Mouse (Mus musculus) embryonic facial prominence, embryonic 14.5 days (tissue): ENCODE measurements around the gene Slc25a51. TPM values are rescaled to one million over a fixed set of nuclear protein-coding genes. Genes with fewer than 3 reads are reported as not detected.

Experiments used
- ATAC-seq: fragments of 200-750 bp; cut with Nextera tagmentation; 2 replicates; pipeline ENCODE4 v1.8.0; 2017; ENCODE audit warnings: low read depth, moderate number of reproducible peaks, moderate TSS enrichment
- DNase-seq: peaks from one replicate; pipeline ENCODE4 v3.0.0-alpha.2; 2015; ENCODE audit warnings: low spot score
- H3K27ac ChIP-seq: fragments of 300-500 bp; sonication (generic); replicated peaks from 2 replicates; pipeline ENCODE4 v1.5.1; 2014; ENCODE audit warnings: low read depth, mild to moderate bottlenecking, low read length, moderate library complexity
- H3K27me3 ChIP-seq: fragments of 300-500 bp; sonication (generic); replicated peaks from 2 replicates; pipeline ENCODE4 v1.6.1; 2014; ENCODE audit warnings: low read length; ENCODE audit not compliant: control insufficient read depth, insufficient read depth
- H3K36me3 ChIP-seq: fragments of 300-500 bp; sonication (generic); 2 replicates; pipeline ENCODE4 v1.6.1; 2014; ENCODE audit warnings: low read length, mixed read lengths; ENCODE audit not compliant: control insufficient read depth, insufficient read depth
- H3K4me1 ChIP-seq: fragments of 300-500 bp; sonication (generic); 2 replicates; pipeline ENCODE4 v1.6.1; 2014; ENCODE audit warnings: antibody characterized with exemption, low read length; ENCODE audit not compliant: control insufficient read depth, insufficient read depth
- H3K4me2 ChIP-seq: fragments of 300-500 bp; sonication (generic); 2 replicates; pipeline ENCODE4 v1.6.1; 2014; ENCODE audit warnings: low read depth, mild to moderate bottlenecking, low read length, moderate library complexity, mixed read lengths
- H3K4me3 ChIP-seq: fragments of 300-500 bp; sonication (generic); 2 replicates; pipeline ENCODE4 v1.5.1; 2014; ENCODE audit warnings: low read depth, mild to moderate bottlenecking, low read length
- H3K9ac ChIP-seq: fragments of 300-500 bp; sonication (generic); 2 replicates; pipeline ENCODE4 v1.6.1; 2014; ENCODE audit warnings: low read depth, mild to moderate bottlenecking, low read length, moderate library complexity, mixed read lengths
- H3K9me3 ChIP-seq: fragments of 300-500 bp; sonication (generic); 2 replicates; pipeline ENCODE4 v1.6.1; 2016; ENCODE audit warnings: low read length; ENCODE audit not compliant: control insufficient read depth
- WGBS: fragments of 180-500 bp; shearing (Covaris S2); extraction: QIAGEN DNeasy Blood & Tissue Kit; methylation state at CpG from one replicate; pipeline ENCODE4 v1.1.7; 2014; 5-methylcytosine and 5-hydroxymethylcytosine counted together
- polyA plus RNA-seq: library from polyadenylated mRNA; unstranded; fragments of >200 nt; fragmentation: Nextera tagmentation; extraction: Ambion mirVana; gene quantifications from 2 replicates; pipeline ENCODE4 v1.2.1, GENCODE M21; 2014

The Slc25a51 gene
- polyA plus RNA-seq, 1 experiment from 2014 or later: 47.8 TPM

DNA sequence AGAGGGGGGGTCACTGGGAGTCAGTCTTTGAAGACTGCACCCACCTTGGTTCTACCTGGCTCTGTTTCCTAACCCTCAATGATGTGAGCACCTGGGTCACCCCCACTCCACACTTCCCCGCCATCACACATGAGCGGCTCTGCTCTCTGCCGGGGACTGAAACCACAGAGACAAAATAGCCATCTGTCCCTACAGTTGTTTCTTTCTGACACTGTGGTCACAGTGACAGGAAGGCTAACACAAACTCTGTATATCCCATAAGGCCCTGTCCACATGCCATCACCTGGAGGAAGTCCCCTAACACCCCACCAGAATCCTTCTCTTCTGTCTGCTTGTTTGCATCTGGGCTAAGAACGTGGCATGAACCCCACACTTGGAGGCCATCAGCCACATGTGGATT lies 26.1 kb upstream of the Slc25a51 start:
- H3K4me3 ChIP-seq: no peak overlapping the region
- H3K4me1 ChIP-seq: peaks cover 35% of the 10 kb centered on the region
- H3K4me2 ChIP-seq: no peak overlapping the region
- no peak overlapping the region for H3K9ac ChIP-seq
- ATAC-seq (no peak), DNase-seq (no peak)
- WGBS: 68% methylated on average over 4 of the region's 4 CpGs
- no peaks in the 10 kb centered on the region for H3K27me3 ChIP-seq
- H3K9me3 ChIP-seq: no peaks in the 10 kb centered on the region
- H3K27ac ChIP-seq: no peak overlapping the region
- no peaks in the 10 kb centered on the region; the same call in 1 of the 2 replicates for H3K36me3 ChIP-seq

DNA sequence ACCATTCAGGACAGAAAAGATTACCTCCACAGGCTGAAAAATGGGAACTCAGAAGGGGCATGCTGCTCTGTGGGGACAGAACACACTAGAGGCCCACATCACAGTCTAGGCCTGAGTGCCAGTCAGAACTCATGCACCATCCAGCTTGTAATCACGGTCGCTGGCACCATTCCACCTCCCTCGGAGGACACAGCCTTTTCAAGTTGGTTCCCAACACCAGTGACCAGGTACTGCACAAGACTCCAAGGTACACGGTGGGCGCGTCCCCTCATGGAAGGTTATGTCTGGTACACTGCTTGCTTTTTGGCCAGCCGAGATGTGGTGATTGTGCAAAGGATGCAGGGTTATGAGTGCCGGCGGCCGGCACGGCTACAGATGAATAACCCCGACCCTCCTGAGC lies 25.5 kb upstream of the Slc25a51 start:
- Histone ChIP-seq H3K27ac (no peak overlapping the region), H3K4me3 (no peak overlapping the region), H3K9ac (no peak overlapping the region), H3K27me3 (no peaks in the 10 kb centered on the region), H3K4me1 (peaks cover 35% of the 10 kb centered on the region), H3K4me2 (no peak overlapping the region), H3K36me3 (no peaks in the 10 kb centered on the region; the same call in 1 of the 2 replicates), H3K9me3 (no peaks in the 10 kb centered on the region)
- DNase-seq: no peak
- no peak for ATAC-seq
- WGBS: 65% methylated on average over 12 of the region's 12 CpGs

DNA sequence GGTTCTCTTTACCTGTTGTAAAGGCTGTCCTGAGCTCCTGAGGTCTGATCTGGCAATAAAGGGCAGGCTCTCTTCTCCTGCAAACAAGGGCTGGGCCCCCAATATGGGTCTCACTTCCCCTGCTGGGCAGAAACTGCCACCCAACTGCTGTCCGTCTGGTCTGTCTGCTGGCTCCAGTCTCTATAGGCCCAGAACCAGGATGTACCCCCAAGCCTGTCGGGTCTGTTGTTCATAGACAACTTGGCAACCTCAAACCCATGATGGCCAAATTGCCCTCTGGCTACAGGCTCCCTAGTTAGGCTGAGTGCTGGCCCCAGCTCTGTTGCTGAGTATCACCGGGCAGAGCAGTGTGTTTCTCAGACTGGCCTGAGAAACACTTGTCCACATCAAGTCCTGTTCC lies 23.2 kb upstream of the Slc25a51 start:
- H3K4me1 ChIP-seq: peaks cover 30% of the 10 kb centered on the region

DNA sequence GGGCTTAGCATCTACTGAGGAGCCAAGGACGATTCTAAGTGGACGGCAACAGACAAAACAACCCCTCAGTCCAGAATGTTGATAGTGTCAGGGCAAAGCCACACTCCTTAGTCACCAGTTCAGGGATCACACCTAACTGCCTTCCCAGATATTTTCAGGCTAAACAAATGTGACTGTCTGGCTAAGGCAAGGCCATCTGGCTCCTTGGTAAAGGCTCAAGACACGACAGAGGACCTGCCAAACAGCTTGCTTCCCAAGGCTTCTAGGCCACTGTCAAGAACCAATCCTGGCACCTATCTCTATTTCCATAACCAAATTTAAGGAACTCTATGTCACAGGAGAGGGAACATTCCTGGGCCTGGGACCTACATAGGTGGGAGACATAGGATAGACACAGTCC lies 22.8 kb upstream of the Slc25a51 start:
- DNase-seq (no peak), ATAC-seq (no peak)
- H3K4me1 ChIP-seq: peaks cover 25% of the 10 kb centered on the region
- H3K36me3 ChIP-seq: no peaks in the 10 kb centered on the region; the same call in 1 of the 2 replicates
- H3K4me2 ChIP-seq: no peak overlapping the region
- H3K27ac ChIP-seq: no peak overlapping the region
- no peaks in the 10 kb centered on the region for H3K27me3 ChIP-seq
- H3K9ac ChIP-seq: no peak overlapping the region
- WGBS: 80% methylated on average over 3 of the region's 3 CpGs
- no peak overlapping the region for H3K4me3 ChIP-seq
- H3K9me3 ChIP-seq: no peaks in the 10 kb centered on the region

More for the DNA sequence above, 23.2 kb upstream of the Slc25a51 start:
- Histone ChIP-seq H3K4me3 (no peak overlapping the region), H3K27me3 (no peaks in the 10 kb centered on the region), H3K9ac (no peak overlapping the region), H3K9me3 (no peaks in the 10 kb centered on the region), H3K27ac (no peak overlapping the region), H3K36me3 (no peaks in the 10 kb centered on the region; the same call in 1 of the 2 replicates), H3K4me2 (no peak overlapping the region)
- ATAC-seq (no peak), DNase-seq (no peak)
- 67% methylated on average over 3 of the region's 3 CpGs for WGBS

DNA sequence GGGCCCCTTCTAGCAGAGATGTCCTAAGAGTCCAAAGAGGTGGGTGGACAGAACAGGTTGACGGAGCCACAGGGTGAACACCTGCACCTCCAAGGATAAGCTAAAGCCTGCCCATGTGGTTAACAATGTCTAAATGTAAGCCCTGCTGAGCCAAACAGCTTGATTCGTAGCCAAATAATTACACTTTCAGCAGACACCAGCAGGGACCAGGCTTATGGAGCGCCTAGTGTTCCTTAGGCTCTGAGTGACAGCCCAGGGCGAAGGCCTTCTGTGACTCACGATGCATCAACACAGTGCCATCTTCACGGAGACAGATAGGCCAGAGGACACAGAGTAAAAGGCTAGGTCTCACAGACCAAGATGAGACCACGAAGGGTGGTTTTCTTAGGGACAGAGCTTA lies 20.9 kb upstream of the Slc25a51 start:
- 79% methylated on average over 7 of the region's 7 CpGs for WGBS
- H3K27ac ChIP-seq: no peak overlapping the region
- no peaks in the 10 kb centered on the region for H3K9me3 ChIP-seq
- H3K36me3 ChIP-seq: no peaks in the 10 kb centered on the region; the same call in 1 of the 2 replicates
- DNase-seq (no peak), ATAC-seq (no peak)
- no peak overlapping the region for H3K4me3 ChIP-seq
- H3K4me2 ChIP-seq: no peak overlapping the region
- H3K4me1 ChIP-seq: peaks cover 8% of the 10 kb centered on the region
- no peaks in the 10 kb centered on the region for H3K27me3 ChIP-seq
- H3K9ac ChIP-seq: no peak overlapping the region

DNA sequence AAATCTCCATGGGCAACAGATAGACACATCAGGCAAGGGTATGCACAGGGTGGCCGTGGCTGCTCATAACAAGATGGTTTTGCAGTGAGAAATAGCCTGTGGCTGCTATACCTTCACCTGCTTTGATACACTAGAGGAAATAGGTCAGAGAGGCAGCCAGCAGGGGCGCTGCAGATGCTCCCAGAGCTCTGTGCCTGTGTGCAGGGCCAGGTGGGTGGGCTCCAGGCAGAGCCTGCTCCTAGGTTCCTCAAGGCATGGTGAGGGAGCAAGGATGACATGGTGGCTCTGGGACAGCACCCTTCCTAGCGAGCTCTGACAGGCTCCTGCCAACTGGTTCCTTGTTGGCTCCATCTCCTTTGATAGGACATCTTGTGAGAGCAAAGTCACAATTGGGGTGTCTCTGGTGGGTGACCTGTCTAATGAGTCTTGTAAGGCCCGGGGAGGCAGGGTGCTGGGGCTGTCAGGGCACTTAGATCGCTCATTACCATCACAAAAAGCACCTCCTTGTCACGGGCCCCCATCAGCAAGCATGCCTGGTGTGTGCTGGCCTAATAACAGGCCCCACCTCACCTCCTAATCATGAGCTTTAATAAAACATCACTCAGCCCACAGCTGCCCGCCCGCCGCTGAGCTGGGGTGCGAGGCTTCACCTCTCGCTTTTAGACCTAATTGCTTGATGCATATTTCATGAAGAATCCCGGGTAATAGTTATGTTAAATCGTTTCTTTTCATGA lies 18.3 kb upstream of the Slc25a51 start:
- H3K27ac ChIP-seq: no peak overlapping the region
- no peaks in the 10 kb centered on the region; the same call in 1 of the 2 replicates for H3K36me3 ChIP-seq
- H3K9ac ChIP-seq: no peak overlapping the region
- WGBS: 76% methylated on average over 13 of the region's 13 CpGs
- peaks cover 7% of the 10 kb centered on the region for H3K4me1 ChIP-seq
- no peak overlapping the region for H3K4me3 ChIP-seq
- no peaks in the 10 kb centered on the region for H3K27me3 ChIP-seq
- no peak overlapping the region for H3K4me2 ChIP-seq
- ATAC-seq: no peak
- no peak for DNase-seq
- H3K9me3 ChIP-seq: no peaks in the 10 kb centered on the region

DNA sequence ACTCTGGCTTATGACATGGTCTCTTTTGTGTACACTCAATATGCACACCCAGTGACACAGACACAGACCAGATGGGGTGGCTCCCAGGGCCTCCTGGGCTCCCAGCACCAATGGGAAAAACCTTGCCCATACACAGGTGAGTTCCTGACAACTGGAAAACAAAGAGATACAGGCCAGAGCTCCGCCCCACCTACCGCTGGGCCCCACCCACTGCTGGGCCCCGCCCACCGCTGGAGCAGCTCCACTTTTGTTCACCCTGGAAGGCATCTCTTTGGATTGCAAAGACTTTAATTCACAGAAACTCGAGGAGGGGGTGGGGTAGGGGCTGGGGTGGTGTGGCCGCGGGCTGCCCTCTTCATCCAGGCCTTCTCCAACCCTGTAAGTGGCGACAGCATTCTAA lies 14.8 kb upstream of the Slc25a51 start:
- H3K27ac ChIP-seq: peak overlapping the region; percentile 39; the same call in 1 of the 2 replicates
- peak overlapping the region; percentile 19; the same call in 1 of the 2 replicates for H3K9ac ChIP-seq
- H3K36me3 ChIP-seq: no peaks in the 10 kb centered on the region
- DNase-seq: peak; percentile 41
- peaks cover 26% of the 10 kb centered on the region for H3K4me1 ChIP-seq
- H3K27me3 ChIP-seq: no peaks in the 10 kb centered on the region
- WGBS: 41% methylated on average over 5 of the region's 8 CpGs
- H3K4me3 ChIP-seq: no peak overlapping the region
- no peak overlapping the region for H3K4me2 ChIP-seq
- ATAC-seq: peak; percentile 47; the same call in 1 of the 2 replicates
- H3K9me3 ChIP-seq: no peaks in the 10 kb centered on the region

DNA sequence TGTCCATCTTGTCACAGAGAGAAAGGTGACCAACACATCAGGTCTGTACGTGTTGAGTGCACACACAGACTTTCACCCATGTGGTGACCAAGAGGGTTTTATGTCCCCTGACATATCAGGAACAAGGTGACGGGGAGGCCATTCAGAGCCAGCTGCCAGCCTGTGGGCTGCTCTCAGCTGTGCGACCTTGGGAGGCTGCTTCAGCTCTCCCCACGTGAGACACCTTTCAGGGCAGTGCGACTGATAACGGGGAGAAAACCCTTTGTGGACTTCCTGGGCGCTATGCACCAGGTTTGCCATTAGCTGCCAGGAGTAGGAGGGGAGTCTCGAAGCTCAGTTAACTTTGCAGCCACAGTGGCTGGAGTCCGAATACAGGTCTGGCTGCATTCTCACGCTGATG lies 14.1 kb upstream of the Slc25a51 start:
- 88% methylated on average over 10 of the region's 10 CpGs for WGBS
- H3K36me3 ChIP-seq: no peaks in the 10 kb centered on the region
- no peaks in the 10 kb centered on the region for H3K9me3 ChIP-seq
- H3K4me1 ChIP-seq: peaks cover 26% of the 10 kb centered on the region
- H3K27ac ChIP-seq: no peak overlapping the region
- H3K4me2 ChIP-seq: no peak overlapping the region
- ATAC-seq: no peak
- no peak overlapping the region for H3K4me3 ChIP-seq
- DNase-seq: no peak
- no peak overlapping the region for H3K9ac ChIP-seq
- H3K27me3 ChIP-seq: no peaks in the 10 kb centered on the region
